Mouse (Mus musculus): ENCODE results near the gene Mapkapk3.

GRCm38 (mm10) chr9:107335909-107336308 lies 46.2 kb upstream of the Mapkapk3 start:
- no peak for TF ChIP-seq POLR2A (IDR thresholded peaks at IDR 0.05; ENCODE audit: extremely low read depth, insufficient read depth, low read length)
- TF ChIP-seq CTCF (IDR thresholded peaks at IDR 0.05; ENCODE audit: low read depth, low read length) = peak; percentile 97
